Mouse (Mus musculus) MEL (cell line): ENCODE measurements around the gene Cct3. TPM values are rescaled to one million over a fixed set of nuclear protein-coding genes. Genes with fewer than 3 reads are reported as not detected.

Experiments
- DNase-seq: peaks from one replicate; pipeline ENCODE4 v3.0.0; 2011; ENCODE audit warnings: low read depth, low spot score
- H3K27ac ChIP-seq: 2 replicates; pipeline ENCODE4 v1.5.1; 2012; ENCODE audit warnings: low read depth, mild to moderate bottlenecking, control low read depth, low read length, moderate library complexity; ENCODE audit not compliant: control insufficient read depth
- H3K27me3 ChIP-seq, 2 experiments: fragments of 150-350 bp in 1 of 2; sonication (generic) in 1 of 2; 2 replicates each; pipeline ENCODE4 v1.6.1; 2012; ENCODE audit warnings: low read length in 2 of 2, mild to moderate bottlenecking in 2 of 2, improper control_type of control experiment in 1 of 2, moderate library complexity in 1 of 2; ENCODE audit not compliant: insufficient read depth in 2 of 2, control insufficient read depth in 1 of 2
- H3K36me3 ChIP-seq, 2 experiments: 2 replicates each; pipeline ENCODE4 v1.6.1; 2012 to 2014; ENCODE audit warnings: low read length in 2 of 2, improper control_type of control experiment in 1 of 2, inconsistent platforms in 1 of 2, mild to moderate bottlenecking in 1 of 2; ENCODE audit not compliant: insufficient read depth in 2 of 2, control insufficient read depth in 1 of 2
- H3K4me1 ChIP-seq, 2 experiments: fragments of 150-350 bp in 1 of 2; sonication (generic) in 1 of 2; 2 replicates each; pipeline ENCODE4 v1.6.1; 2012; ENCODE audit warnings: low read length in 2 of 2, improper control_type of control experiment in 1 of 2, mild to moderate bottlenecking in 1 of 2; ENCODE audit not compliant: insufficient read depth in 2 of 2, control insufficient read depth in 1 of 2
- H3K4me3 ChIP-seq, 2 experiments: fragments of 150-350 bp in 1 of 2; sonication (generic) in 1 of 2; 2 replicates each; pipeline ENCODE4 v1.5.1; 2012; ENCODE audit warnings: low read depth in 2 of 2, low read length in 2 of 2, mild to moderate bottlenecking in 2 of 2, moderate library complexity in 2 of 2, control low read depth in 1 of 2, improper control_type of control experiment in 1 of 2; ENCODE audit not compliant: control insufficient read depth in 1 of 2, insufficient read depth in 1 of 2
- H3K79me2 ChIP-seq: 2 replicates; pipeline ENCODE4 v1.6.1; 2012; ENCODE audit warnings: mild to moderate bottlenecking, low read length, moderate library complexity; ENCODE audit not compliant: control insufficient read depth, poor library complexity, insufficient read depth
- H3K9ac ChIP-seq: 2 replicates; pipeline ENCODE4 v1.6.1; 2012; ENCODE audit warnings: low read depth, mild to moderate bottlenecking, control low read depth, low read length, moderate library complexity; ENCODE audit not compliant: control insufficient read depth, poor library complexity, severe bottlenecking
- H3K9me3 ChIP-seq: fragments of 150-350 bp; sonication (generic); replicated peaks from 2 replicates; pipeline ENCODE4 v1.6.1; 2012; ENCODE audit warnings: mild to moderate bottlenecking, low read length, improper control_type of control experiment, moderate library complexity; ENCODE audit not compliant: insufficient read depth
- CHD1 ChIP-seq: IDR thresholded peaks from 2 replicates; pipeline ENCODE4 v1.6.1; 2012; ENCODE audit warnings: low read depth, mild to moderate bottlenecking, inconsistent platforms, low read length, improper control_type of control experiment
- CHD2 ChIP-seq: IDR thresholded peaks from 2 replicates; pipeline ENCODE4 v1.6.1; 2011; ENCODE audit warnings: low read length, improper control_type of control experiment
- CTCF ChIP-seq, 3 experiments: IDR thresholded peaks in 2 of 3; conservative IDR thresholded peaks in 1 of 3; 2 replicates each; pipeline ENCODE4 v1.5.1; 2011 to 2012; ENCODE audit warnings: low read length in 3 of 3, low read depth in 2 of 3, mild to moderate bottlenecking in 2 of 3, improper control_type of control experiment in 1 of 3, inconsistent platforms in 1 of 3, mixed read lengths in 1 of 3, moderate library complexity in 1 of 3; ENCODE audit not compliant: control insufficient read depth in 1 of 3, insufficient read depth in 1 of 3, poor library complexity in 1 of 3, severe bottlenecking in 1 of 3
- EP300 ChIP-seq, 2 experiments: IDR thresholded peaks; 2 replicates each; pipeline ENCODE4 v1.6.1; 2011; ENCODE audit warnings: improper control_type of control experiment in 2 of 2, low read length in 2 of 2, low read depth in 1 of 2, mild to moderate bottlenecking in 1 of 2
- GABPA ChIP-seq: IDR thresholded peaks from 2 replicates; pipeline ENCODE4 v1.6.1; 2012; ENCODE audit warnings: low read depth, mild to moderate bottlenecking, inconsistent platforms, low read length, improper control_type of control experiment, moderate library complexity
- GATA1 ChIP-seq: IDR thresholded peaks from 2 replicates; pipeline ENCODE4 v1.6.1; 2011; ENCODE audit warnings: low read depth, low read length, improper control_type of control experiment
- HCFC1 ChIP-seq: IDR thresholded peaks from 2 replicates; pipeline ENCODE4 v1.6.1; 2012; ENCODE audit warnings: low read depth, mild to moderate bottlenecking, inconsistent platforms, low read length, improper control_type of control experiment, moderate library complexity
- JUND ChIP-seq: IDR thresholded peaks from 2 replicates; pipeline ENCODE4 v1.6.1; 2011; ENCODE audit warnings: low read depth, mild to moderate bottlenecking, improper control_type of control experiment, low read length
- KAT2A ChIP-seq: conservative IDR thresholded peaks from 2 replicates; pipeline ENCODE4 v1.6.1; 2012; ENCODE audit warnings: low read depth, low read length, improper control_type of control experiment, inconsistent platforms
- MAX ChIP-seq: IDR thresholded peaks from 2 replicates; pipeline ENCODE4 v1.6.1; 2011; ENCODE audit warnings: low read length, improper control_type of control experiment
- MAZ ChIP-seq: IDR thresholded peaks from 2 replicates; pipeline ENCODE4 v1.6.1; 2012; ENCODE audit warnings: low read depth, mild to moderate bottlenecking, inconsistent platforms, low read length, improper control_type of control experiment
- MEF2A ChIP-seq: IDR thresholded peaks from 2 replicates; pipeline ENCODE4 v1.6.1; 2014; ENCODE audit warnings: low read depth, mild to moderate bottlenecking, inconsistent platforms, low read length, improper control_type of control experiment; ENCODE audit not compliant: poor library complexity, insufficient replicate concordance, severe bottlenecking; ENCODE audit errors: extremely low read depth
- MXI1 ChIP-seq: IDR thresholded peaks from 2 replicates; pipeline ENCODE4 v1.6.1; 2011; ENCODE audit warnings: mild to moderate bottlenecking, low read depth, low read length, improper control_type of control experiment
- MYB ChIP-seq: IDR thresholded peaks from 2 replicates; pipeline ENCODE4 v1.6.1; 2011; ENCODE audit warnings: mild to moderate bottlenecking, low read depth, low read length, improper control_type of control experiment
- MYC ChIP-seq: IDR thresholded peaks from 2 replicates; pipeline ENCODE4 v1.6.1; 2011; ENCODE audit warnings: low read depth, mild to moderate bottlenecking, low read length, improper control_type of control experiment, moderate library complexity
- NELFE ChIP-seq: IDR thresholded peaks from 2 replicates; pipeline ENCODE4 v1.6.1; 2011; ENCODE audit warnings: low read depth, low read length, improper control_type of control experiment
- POLR2A ChIP-seq, 2 experiments: IDR thresholded peaks; 2 replicates each; pipeline ENCODE4 v1.6.1; 2011 to 2012; ENCODE audit warnings: low read length in 2 of 2, mild to moderate bottlenecking in 2 of 2, control low read depth in 1 of 2, improper control_type of control experiment in 1 of 2, low read depth in 1 of 2, moderate library complexity in 1 of 2; ENCODE audit not compliant: control insufficient read depth in 1 of 2, insufficient read depth in 1 of 2, poor library complexity in 1 of 2
- POLR2AphosphoS2 ChIP-seq: IDR thresholded peaks from 2 replicates; pipeline ENCODE4 v1.6.1; 2011; ENCODE audit warnings: low read length, improper control_type of control experiment
- POLR2AphosphoS5 ChIP-seq: IDR thresholded peaks from 2 replicates; pipeline ENCODE4 v1.6.1; 2012; ENCODE audit warnings: low read depth, borderline replicate concordance, mild to moderate bottlenecking, inconsistent platforms, low read length, moderate library complexity, mixed read lengths
- RAD21 ChIP-seq: IDR thresholded peaks from 2 replicates; pipeline ENCODE4 v1.6.1; 2011; ENCODE audit warnings: mild to moderate bottlenecking, low read depth, low read length, improper control_type of control experiment
- RCOR1 ChIP-seq: IDR thresholded peaks from 2 replicates; pipeline ENCODE4 v1.6.1; 2012; ENCODE audit warnings: low read depth, mild to moderate bottlenecking, inconsistent platforms, low read length, improper control_type of control experiment
- SIN3A ChIP-seq: IDR thresholded peaks from 2 replicates; pipeline ENCODE4 v1.6.1; 2012; ENCODE audit warnings: low read length, improper control_type of control experiment, inconsistent platforms
- TAL1 ChIP-seq: IDR thresholded peaks from 2 replicates; pipeline ENCODE4 v1.6.1; 2012; ENCODE audit warnings: mild to moderate bottlenecking, inconsistent platforms, low read length, moderate library complexity, mixed read lengths
- TBP ChIP-seq: IDR thresholded peaks from 2 replicates; pipeline ENCODE4 v1.8.0; 2011; ENCODE audit warnings: low read depth, low read length, improper control_type of control experiment
- TCF12 ChIP-seq: IDR thresholded peaks from 2 replicates; pipeline ENCODE4 v1.6.1; 2014; ENCODE audit warnings: low read depth, mild to moderate bottlenecking, inconsistent platforms, low read length, improper control_type of control experiment, moderate library complexity
- UBTF ChIP-seq: IDR thresholded peaks from 2 replicates; pipeline ENCODE4 v1.6.1; 2012; ENCODE audit warnings: low read depth, mild to moderate bottlenecking, inconsistent platforms, low read length, improper control_type of control experiment, moderate library complexity, borderline replicate concordance; ENCODE audit not compliant: insufficient read depth
- ZKSCAN1 ChIP-seq: IDR thresholded peaks from 2 replicates; pipeline ENCODE4 v1.6.1; 2012; ENCODE audit warnings: low read depth, mild to moderate bottlenecking, inconsistent platforms, low read length, improper control_type of control experiment, moderate library complexity
- ZMIZ1 ChIP-seq: IDR thresholded peaks from 2 replicates; pipeline ENCODE4 v1.6.1; 2012; ENCODE audit warnings: low read depth, mild to moderate bottlenecking, inconsistent platforms, low read length, improper control_type of control experiment, moderate library complexity
- ZNF384 ChIP-seq: IDR thresholded peaks from 2 replicates; pipeline ENCODE4 v1.6.1; 2012; ENCODE audit warnings: low read depth, mild to moderate bottlenecking, inconsistent platforms, low read length, improper control_type of control experiment
- polyA plus RNA-seq, 2 experiments: library from polyadenylated mRNA; stranded (reverse) in 1 of 2; unstranded in 1 of 2; fragments of >175 nt in 1 of 2; fragments of >200 nt in 1 of 2; gene quantifications; 2 replicates each; pipeline versions ENCODE4 v1.2.1 to v1.2.4; 2012; ENCODE audit warnings: low replicate concordance in 2 of 2, low read depth in 1 of 2; ENCODE audit not compliant: insufficient read length in 2 of 2, insufficient read depth in 1 of 2, missing spikeins in 1 of 2
- total RNA-seq: library from RNA; depleted of rRNA; stranded (reverse); fragments of 300-350 nt; gene quantifications from 2 replicates; pipeline ENCODE4 v1.2.3, GENCODE M21; 2012

The Cct3 gene
- total and polyA plus RNA-seq, 3 experiments = 777 to 1,549 (median 1,271) TPM

GRCm38 (mm10) chr3:88297321-88297851 lies 470 bp downstream of the Cct3 start (continued):
- TF ChIP-seq ZNF384 = no peak
- TF ChIP-seq POLR2A (IDR thresholded peaks at IDR 0.05; ENCODE audit: control insufficient read depth in 1 of 2, insufficient read depth in 1 of 2, low read depth in 1 of 2, low read length in 2 of 2, poor library complexity in 1 of 2) = no peak

- Histone ChIP-seq H3K4me3 (peak overlapping the region in 1 of 2 experiments; percentile 80; a peak in 2 of 4 replicates), H3K36me3 (peaks cover 40 to 41% of the 10 kb centered on the region in 2 experiments), H3K79me2 (peaks cover 42% of the 10 kb centered on the region), H3K4me1 (peaks cover 7 to 11% of the 10 kb centered on the region in 2 experiments), H3K27me3 (no peaks in the 10 kb centered on the region), H3K27ac (no peak overlapping the region)
- peak; percentile 51 for DNase-seq
- TF ChIP-seq HCFC1 = no peak
- TF ChIP-seq GATA1 = peak; percentile 79
- peak; percentile 57 to 76; a peak in 2 of 4 replicates for TF ChIP-seq EP300 (IDR thresholded peaks at IDR 0.05; ENCODE audit: low read depth in 1 of 2, low read length in 2 of 2)
- TF ChIP-seq ZMIZ1 = no peak
- peak; percentile 70 for TF ChIP-seq SIN3A
- TF ChIP-seq TBP = no peak
- peak; percentile 81 for TF ChIP-seq TAL1
- no peak for TF ChIP-seq JUND
- no peak for TF ChIP-seq KAT2A
- peak; percentile 73; the same call in 1 of the 2 replicates for TF ChIP-seq RCOR1
- TF ChIP-seq MYC = peak; percentile 68; the same call in 1 of the 2 replicates
- no peak for TF ChIP-seq POLR2AphosphoS2
- TF ChIP-seq MEF2A = no peak
- TF ChIP-seq CHD2 = no peak
- no peak for TF ChIP-seq GABPA
- TF ChIP-seq NELFE = no peak
- no peak for TF ChIP-seq POLR2AphosphoS5
- TF ChIP-seq CHD1 = 0 out of 2 replicates have a peak, but pooled peaks have one; percentile 49
- peak; percentile 73 for TF ChIP-seq TCF12
- no peak for TF ChIP-seq ZKSCAN1
- no peak for TF ChIP-seq MAZ
- no peak for TF ChIP-seq UBTF
- peak; percentile 71 for TF ChIP-seq MXI1
- no peak for TF ChIP-seq MAX
- no peak for TF ChIP-seq CTCF (IDR thresholded peaks at IDR 0.05 in 2 of 3, conservative IDR thresholded peaks at IDR 0.05 in 1 of 3; ENCODE audit: control insufficient read depth in 1 of 3, insufficient read depth in 1 of 3, low read depth in 2 of 3, low read length in 3 of 3, poor library complexity in 1 of 3, severe bottlenecking in 1 of 3)
- no peak for TF ChIP-seq RAD21
- TF ChIP-seq ZNF384 = no peak; the same call in 1 of the 2 replicates
- TF ChIP-seq MYB = no peak
- TF ChIP-seq, all 39 proteins: peak for 9
- Histone ChIP-seq H3K9ac (peak overlapping the region; percentile 18; the same call in 1 of the 2 replicates), H3K9me3 (no peaks in the 10 kb centered on the region)
These were observed 2.3 kb downstream of the Cct3 start for GRCm38 (mm10) chr3:88299172-88299571.
